Mouse (Mus musculus) G1E (cell line): Measurements from ENCODE around the gene Fam171a2.

Experiments
- CTCF ChIP-seq: IDR thresholded peaks from 2 replicates; pipeline ENCODE4 v1.5.1; 2012; ENCODE audit warnings: low read depth, low read length, inconsistent platforms, mixed read lengths
- TAL1 ChIP-seq: conservative IDR thresholded peaks from 2 replicates; pipeline ENCODE4 v1.6.1; 2012; ENCODE audit warnings: low read depth, low read length, inconsistent platforms, mixed read lengths

DNA sequence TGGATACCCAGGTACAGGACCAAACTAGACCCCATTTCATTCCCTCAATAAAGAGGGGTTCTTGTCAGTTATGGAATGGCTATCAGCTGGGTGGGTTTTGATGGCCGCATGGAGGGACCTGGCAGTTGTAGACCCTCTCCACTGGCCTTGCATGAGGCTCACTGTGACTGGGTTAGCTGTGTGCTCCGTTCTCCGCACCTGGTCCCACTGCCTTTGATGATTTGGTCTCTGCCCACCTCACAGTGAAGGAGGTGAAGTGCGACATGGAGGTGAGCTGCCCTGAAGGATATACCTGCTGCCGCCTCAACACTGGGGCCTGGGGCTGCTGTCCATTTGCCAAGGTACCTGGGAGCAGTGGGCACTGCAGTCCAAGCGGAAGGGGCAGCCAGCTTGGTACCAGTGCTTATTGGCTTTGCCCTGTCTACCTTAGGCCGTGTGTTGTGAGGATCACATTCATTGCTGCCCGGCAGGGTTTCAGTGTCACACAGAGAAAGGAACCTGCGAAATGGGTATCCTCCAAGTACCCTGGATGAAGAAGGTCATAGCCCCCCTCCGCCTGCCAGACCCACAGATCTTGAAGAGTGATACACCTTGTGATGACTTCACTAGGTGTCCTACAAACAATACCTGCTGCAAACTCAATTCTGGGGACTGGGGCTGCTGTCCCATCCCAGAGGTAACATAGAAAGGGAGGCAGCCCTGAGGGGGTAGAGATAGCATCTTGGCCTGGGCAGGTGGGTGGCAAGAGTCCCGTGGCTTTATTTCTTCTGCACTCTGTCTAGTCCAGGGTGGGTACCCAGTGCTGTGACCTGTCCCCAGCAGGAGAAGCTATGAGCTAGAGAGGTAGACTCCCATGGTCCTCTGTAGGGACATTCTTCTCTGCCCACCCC is 12.4 kb downstream of the Fam171a2 start:
- TF ChIP-seq TAL1 (no peak), CTCF (no peak)
